Mouse (Mus musculus) forebrain, postnatal 0 days (tissue): Measurements from ENCODE around the gene Serpinb2. TPM values are rescaled to one million over a fixed set of nuclear protein-coding genes. Genes with fewer than 3 reads are reported as not detected.
A peak's percentile ranks its signal among the peaks of the same experiment; 100 is the strongest.

Experiments used
- ATAC-seq: fragments of 200-750 bp; cut with Nextera tagmentation; 2 replicates; pipeline ENCODE4 v1.8.0; 2017; ENCODE audit warnings: mild to moderate bottlenecking, moderate library complexity
- DNase-seq: peaks from one replicate; pipeline ENCODE4 v3.0.0-alpha.2; 2015
- H3K27ac ChIP-seq: fragments of 300-500 bp; sonication (generic); 2 replicates; pipeline ENCODE4 v1.5.1; 2014; ENCODE audit warnings: low read depth, mild to moderate bottlenecking, antibody characterized with exemption, low read length, moderate library complexity, mixed read lengths
- H3K27me3 ChIP-seq: fragments of 300-500 bp; sonication (generic); 2 replicates; pipeline ENCODE4 v1.6.1; 2014; ENCODE audit warnings: mild to moderate bottlenecking, low read length, mixed read lengths; ENCODE audit not compliant: insufficient read depth
- H3K36me3 ChIP-seq: fragments of 300-500 bp; sonication (generic); 2 replicates; pipeline ENCODE4 v1.6.1; 2014; ENCODE audit warnings: mild to moderate bottlenecking, moderate library complexity; ENCODE audit not compliant: insufficient read depth
- H3K4me1 ChIP-seq: fragments of 300-500 bp; sonication (generic); 2 replicates; pipeline ENCODE4 v1.6.1; 2014; ENCODE audit warnings: antibody characterized with exemption; ENCODE audit not compliant: insufficient read depth
- H3K4me2 ChIP-seq: fragments of 300-500 bp; sonication (generic); 2 replicates; pipeline ENCODE4 v1.6.1; 2014; ENCODE audit warnings: low read depth, mild to moderate bottlenecking, moderate library complexity
- H3K4me3 ChIP-seq: fragments of 300-500 bp; sonication (generic); 2 replicates; pipeline ENCODE4 v1.5.1; 2014; ENCODE audit warnings: low read depth, low read length, mixed read lengths
- H3K9ac ChIP-seq: fragments of 300-500 bp; sonication (generic); 2 replicates; pipeline ENCODE4 v1.6.1; 2014; ENCODE audit warnings: mild to moderate bottlenecking
- H3K9me3 ChIP-seq: fragments of 300-500 bp; sonication (generic); 2 replicates; pipeline ENCODE4 v1.6.1; 2016; ENCODE audit warnings: low read length
- CTCF ChIP-seq: sonication (generic); IDR thresholded peaks from 2 replicates; pipeline ENCODE4 v1.5.1; 2016; ENCODE audit warnings: antibody characterized with exemption, control low read depth, low read depth
- WGBS: fragments of 180-500 bp; shearing (Covaris S2); extraction: QIAGEN DNeasy Blood & Tissue Kit; methylation state at CpG from one replicate; pipeline ENCODE4 v1.1.7; 2014; 5-methylcytosine and 5-hydroxymethylcytosine counted together
- polyA plus RNA-seq: library from polyadenylated mRNA; unstranded; fragments of >200 nt; fragmentation: Nextera tagmentation; extraction: Ambion mirVana; gene quantifications from 2 replicates; pipeline ENCODE4 v1.2.1, GENCODE M21; 2015
- total RNA-seq: library from RNA; depleted of rRNA; stranded (reverse); fragments of >200 nt; gene quantifications from 2 replicates; pipeline ENCODE4 v1.2.3, GENCODE M21; 2014

The Serpinb2 gene
- total and polyA plus RNA-seq, 2 experiments from 2014 or later, result 0.10 to 0.17 TPM

- no peak for ATAC-seq
- Histone ChIP-seq H3K27me3 (no peaks in the 10 kb centered on the region), H3K27ac (0 out of 2 replicates have a peak overlapping the region, but pooled peaks have one; percentile 21), H3K9me3 (no peaks in the 10 kb centered on the region), H3K4me3 (no peak overlapping the region), H3K9ac (no peak overlapping the region), H3K4me2 (no peak overlapping the region), H3K36me3 (no peaks in the 10 kb centered on the region), H3K4me1 (no peaks in the 10 kb centered on the region)
- DNase-seq, result no peak
- TF ChIP-seq CTCF, result no peak
- 76% methylated on average over 5 of the region's 5 CpGs for WGBS
Observed at GRCm38 (mm10) chr1:107529365-107530052, 18.3 kb downstream of the Serpinb2 start.

GRCm38 (mm10) chr1:107533736-107534135 is 22.5 kb downstream of the Serpinb2 start:
- TF ChIP-seq CTCF, result no peak
- H3K4me2 ChIP-seq, result no peak overlapping the region
- H3K27ac ChIP-seq, result no peak overlapping the region
- H3K36me3 ChIP-seq, result no peaks in the 10 kb centered on the region
- DNase-seq (no peak), ATAC-seq (no peak)
- H3K4me3 ChIP-seq, result no peak overlapping the region
- H3K27me3 ChIP-seq, result no peaks in the 10 kb centered on the region
- no peaks in the 10 kb centered on the region for H3K4me1 ChIP-seq
- H3K9me3 ChIP-seq, result no peaks in the 10 kb centered on the region
- whole genome bisulfite sequencing, result 91% methylated on average over 3 of the region's 3 CpGs
- H3K9ac ChIP-seq, result no peak overlapping the region

GRCm38 (mm10) chr1:107537435-107537834 is 26.2 kb downstream of the Serpinb2 start:
- Histone ChIP-seq H3K4me1 (no peaks in the 10 kb centered on the region), H3K27me3 (no peaks in the 10 kb centered on the region), H3K9me3 (no peaks in the 10 kb centered on the region), H3K4me2 (no peak overlapping the region), H3K4me3 (no peak overlapping the region), H3K9ac (no peak overlapping the region), H3K27ac (no peak overlapping the region), H3K36me3 (no peaks in the 10 kb centered on the region)
- ATAC-seq (no peak), DNase-seq (no peak)
- no peak for TF ChIP-seq CTCF
- 87% methylated on average over 1 of the region's 1 CpGs for WGBS

- no peaks in the 10 kb centered on the region for H3K36me3 ChIP-seq
- 84% methylated on average over 3 of the region's 3 CpGs for WGBS
- H3K4me3 ChIP-seq, result no peak overlapping the region
- H3K9ac ChIP-seq, result no peak overlapping the region
- DNase-seq (no peak), ATAC-seq (no peak)
- TF ChIP-seq CTCF, result no peak
- H3K27ac ChIP-seq, result no peak overlapping the region
- H3K27me3 ChIP-seq, result no peaks in the 10 kb centered on the region
- no peaks in the 10 kb centered on the region for H3K4me1 ChIP-seq
- H3K9me3 ChIP-seq, result no peaks in the 10 kb centered on the region
- no peak overlapping the region for H3K4me2 ChIP-seq
Observed at GRCm38 (mm10) chr1:107559494-107559893, 48.3 kb downstream of the Serpinb2 start.

- no peaks in the 10 kb centered on the region for H3K4me1 ChIP-seq
- no peak overlapping the region for H3K4me2 ChIP-seq
- no peak overlapping the region for H3K27ac ChIP-seq
- 84% methylated on average over 1 of the region's 1 CpGs for WGBS
- H3K4me3 ChIP-seq, result no peak overlapping the region
- peak; percentile 55 for DNase-seq
- peak; percentile 59 for TF ChIP-seq CTCF
- H3K9me3 ChIP-seq, result no peaks in the 10 kb centered on the region
- no peaks in the 10 kb centered on the region for H3K27me3 ChIP-seq
- no peaks in the 10 kb centered on the region for H3K36me3 ChIP-seq
- no peak overlapping the region for H3K9ac ChIP-seq
- no peak; the same call in 1 of the 2 replicates for ATAC-seq
Observed at GRCm38 (mm10) chr1:107562110-107562509, 50.9 kb downstream of the Serpinb2 start.

- ATAC-seq (no peak), DNase-seq (no peak)
- Histone ChIP-seq H3K9me3 (no peaks in the 10 kb centered on the region), H3K4me2 (no peak overlapping the region), H3K36me3 (no peaks in the 10 kb centered on the region), H3K4me1 (no peaks in the 10 kb centered on the region), H3K4me3 (no peak overlapping the region), H3K27ac (no peak overlapping the region), H3K9ac (no peak overlapping the region), H3K27me3 (no peaks in the 10 kb centered on the region)
- peak; percentile 28 for TF ChIP-seq CTCF
Observed at GRCm38 (mm10) chr1:107565644-107566043, 54.4 kb downstream of the Serpinb2 start.

GRCm38 (mm10) chr1:107576094-107576493 is 64.9 kb downstream of the Serpinb2 start:
- Histone ChIP-seq H3K4me3 (no peak overlapping the region), H3K9me3 (no peaks in the 10 kb centered on the region), H3K36me3 (no peaks in the 10 kb centered on the region), H3K9ac (no peak overlapping the region), H3K27ac (no peak overlapping the region), H3K4me1 (no peaks in the 10 kb centered on the region), H3K4me2 (no peak overlapping the region), H3K27me3 (no peaks in the 10 kb centered on the region)
- no peak for TF ChIP-seq CTCF
- WGBS, result 77% methylated on average over 2 of the region's 2 CpGs
- ATAC-seq (no peak), DNase-seq (no peak)
